Mouse (Mus musculus) liver, embryonic 16.5 days (tissue): ENCODE results near the gene Usp24. TPM values are rescaled to one million over a fixed set of nuclear protein-coding genes. Genes with fewer than 3 reads are reported as not detected.
"Not testable (repeated sequence)": the region's sequence is repeated elsewhere in the genome, so short reads cannot be mapped to it uniquely, and the experiment has no call there.

ENCODE experiments used
- ATAC-seq: fragments of 200-750 bp; cut with Nextera tagmentation; 2 replicates; pipeline ENCODE4 v1.8.0; 2017; ENCODE audit warnings: low read depth, mild to moderate bottlenecking, moderate number of reproducible peaks, moderate library complexity
- H3K27ac ChIP-seq: fragments of 300-500 bp; sonication (generic); 2 replicates; pipeline ENCODE4 v1.5.1; 2014; ENCODE audit warnings: mild to moderate bottlenecking, low read length
- H3K27me3 ChIP-seq: fragments of 300-500 bp; sonication (generic); 2 replicates; pipeline ENCODE4 v1.6.1; 2014; ENCODE audit warnings: low read depth, low read length, mixed read lengths; ENCODE audit not compliant: control insufficient read depth, insufficient read depth
- H3K36me3 ChIP-seq: fragments of 300-500 bp; sonication (generic); 2 replicates; pipeline ENCODE4 v1.6.1; 2014; ENCODE audit warnings: mild to moderate bottlenecking; ENCODE audit not compliant: control insufficient read depth, insufficient read depth
- H3K4me1 ChIP-seq: fragments of 300-500 bp; sonication (generic); 2 replicates; pipeline ENCODE4 v1.6.1; 2014; ENCODE audit warnings: low read depth, low read length, mixed read lengths; ENCODE audit not compliant: control insufficient read depth
- H3K4me2 ChIP-seq: fragments of 300-500 bp; sonication (generic); 2 replicates; pipeline ENCODE4 v1.6.1; 2014; ENCODE audit warnings: low read depth, low read length, mixed read lengths
- H3K4me3 ChIP-seq: fragments of 300-500 bp; sonication (generic); 2 replicates; pipeline ENCODE4 v1.5.1; 2014; ENCODE audit warnings: low read depth, mild to moderate bottlenecking, low read length
- H3K9ac ChIP-seq: fragments of 300-500 bp; sonication (generic); 2 replicates; pipeline ENCODE4 v1.6.1; 2014; ENCODE audit warnings: low read depth, low read length
- H3K9me3 ChIP-seq: fragments of 300-500 bp; sonication (generic); replicated peaks from 2 replicates; pipeline ENCODE4 v1.6.1; 2016; ENCODE audit warnings: low read length; ENCODE audit not compliant: control insufficient read depth
- WGBS: fragments of 180-500 bp; shearing (Covaris S2); extraction: QIAGEN DNeasy Blood & Tissue Kit; methylation state at CpG from one replicate; pipeline ENCODE4 v1.1.7; 2014; ENCODE audit not compliant: insufficient replicate concordance; 5-methylcytosine and 5-hydroxymethylcytosine counted together
- polyA plus RNA-seq: library from polyadenylated mRNA; unstranded; fragments of >200 nt; fragmentation: Nextera tagmentation; extraction: Ambion mirVana; gene quantifications from 2 replicates; pipeline ENCODE4 v1.2.1, GENCODE M21; 2015

The Usp24 gene
- polyA plus RNA-seq, 1 experiment from 2014 or later = 3.8 TPM

DNA sequence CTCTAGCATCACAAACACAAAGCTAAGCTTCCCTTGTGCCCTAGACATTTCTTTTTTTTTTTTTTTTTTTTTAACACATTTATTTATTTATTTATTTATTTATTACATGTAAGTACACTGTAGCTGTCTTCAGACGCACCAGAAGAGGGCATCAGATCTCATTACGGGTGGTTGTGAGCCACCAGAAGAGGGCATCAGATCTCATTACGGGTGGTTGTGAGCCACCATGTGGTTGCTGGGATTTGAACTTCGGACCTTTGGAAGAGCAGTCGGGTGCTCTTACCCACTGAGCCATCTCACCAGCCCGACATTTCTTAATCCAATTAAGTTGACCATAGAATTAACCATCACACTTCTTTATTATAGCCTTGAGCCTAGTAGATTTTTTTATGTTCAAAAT, 13.2 kb downstream of the Usp24 start:
- 60% methylated on average over 6 of the region's 6 CpGs for WGBS
- H3K27ac ChIP-seq, H3K4me2 ChIP-seq, H3K36me3 ChIP-seq, H3K4me3 ChIP-seq, ATAC-seq, H3K9ac ChIP-seq, H3K27me3 ChIP-seq, H3K9me3 ChIP-seq: not testable (repeated sequence)
- H3K4me1 ChIP-seq = peaks cover 58% of the 10 kb centered on the region

DNA sequence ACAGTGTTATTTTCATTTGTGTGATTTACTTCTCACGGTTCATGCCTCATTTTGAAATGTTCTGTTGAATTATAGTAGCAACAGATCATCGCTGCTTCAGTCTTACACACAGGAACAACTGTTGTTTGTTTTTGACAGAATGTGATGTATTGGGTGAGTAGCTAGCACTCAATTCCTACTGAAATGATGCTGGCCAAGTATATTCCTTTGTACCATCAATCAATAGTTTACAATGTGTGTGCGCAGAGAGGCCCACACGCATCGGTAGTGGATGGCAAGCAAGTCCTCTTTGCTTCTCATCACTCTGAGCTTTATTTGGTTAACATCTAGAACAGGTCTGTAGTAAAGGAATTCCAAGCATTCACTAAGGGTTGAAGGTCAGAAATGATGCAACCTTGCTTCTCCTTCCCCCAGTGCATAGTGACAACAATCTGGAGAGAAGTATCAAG, 14.4 kb downstream of the Usp24 start:
- no peak overlapping the region for H3K4me3 ChIP-seq
- peak overlapping the region; percentile 50 for H3K27ac ChIP-seq
- no peaks in the 10 kb centered on the region for H3K36me3 ChIP-seq
- 81% methylated on average over 5 of the region's 5 CpGs for WGBS
- no peaks in the 10 kb centered on the region for H3K27me3 ChIP-seq
- H3K4me2 ChIP-seq = no peak overlapping the region
- H3K9ac ChIP-seq = no peak overlapping the region
- H3K4me1 ChIP-seq = peaks cover 57% of the 10 kb centered on the region
- H3K9me3 ChIP-seq = no peaks in the 10 kb centered on the region
- ATAC-seq = 0 out of 2 replicates have a peak, but pooled peaks have one; percentile 12

DNA sequence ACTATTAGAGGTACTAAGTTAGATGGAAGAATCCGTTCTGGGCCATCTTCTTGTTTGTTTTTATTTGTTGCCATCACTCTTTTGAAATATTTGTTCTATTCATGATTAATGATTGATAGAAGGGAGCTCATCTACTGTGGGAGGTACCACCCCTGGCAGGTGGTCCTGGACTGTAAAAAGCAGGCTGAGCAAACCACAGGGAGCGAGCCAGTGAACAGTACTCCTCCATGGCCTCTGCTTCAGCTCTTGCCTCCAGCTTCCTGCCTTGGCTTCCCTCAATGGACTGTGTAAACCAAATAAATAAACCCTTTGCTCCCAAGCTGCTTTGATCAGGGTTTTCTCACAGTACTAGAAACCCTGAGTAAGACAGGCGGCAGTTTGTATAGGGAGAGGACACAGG, 17.1 kb downstream of the Usp24 start:
- H3K9ac ChIP-seq = no peak overlapping the region
- H3K27ac ChIP-seq = 0 out of 2 replicates have a peak overlapping the region, but pooled peaks have one; percentile 32
- peaks cover 45% of the 10 kb centered on the region for H3K4me1 ChIP-seq
- no peak overlapping the region for H3K4me2 ChIP-seq
- H3K4me3 ChIP-seq = no peak overlapping the region
- 68% methylated on average over 3 of the region's 3 CpGs for WGBS
- no peak for ATAC-seq
- no peaks in the 10 kb centered on the region for H3K36me3 ChIP-seq
- H3K27me3 ChIP-seq = no peaks in the 10 kb centered on the region
- H3K9me3 ChIP-seq = no peaks in the 10 kb centered on the region

DNA sequence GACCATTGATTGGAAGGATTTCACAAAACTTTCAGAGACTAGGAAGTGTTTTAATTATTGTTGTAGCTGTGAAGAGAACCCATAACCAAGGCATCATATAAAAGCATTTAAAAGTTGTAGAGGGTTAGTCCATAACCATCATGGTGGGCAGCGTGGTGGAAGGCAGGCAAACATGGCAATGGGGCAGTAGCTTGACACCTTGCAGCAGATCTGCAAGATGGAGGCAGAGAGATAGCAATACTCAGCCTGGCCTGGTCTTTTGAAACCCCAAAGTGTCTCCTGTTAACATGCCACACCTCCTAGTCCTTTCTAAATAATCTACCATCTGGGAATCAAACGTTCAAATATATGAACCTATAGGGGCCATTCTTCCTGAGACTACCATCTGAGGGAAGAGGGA, 17.6 kb downstream of the Usp24 start:
- H3K36me3 ChIP-seq = no peaks in the 10 kb centered on the region
- H3K9ac ChIP-seq = no peak overlapping the region
- H3K27me3 ChIP-seq = no peaks in the 10 kb centered on the region
- H3K4me2 ChIP-seq = no peak overlapping the region
- WGBS = 35% methylated on average over 2 of the region's 2 CpGs
- 0 out of 2 replicates have a peak overlapping the region, but pooled peaks have one; percentile 32 for H3K27ac ChIP-seq
- ATAC-seq = no peak
- H3K4me1 ChIP-seq = peaks cover 46% of the 10 kb centered on the region
- H3K9me3 ChIP-seq = no peaks in the 10 kb centered on the region
- no peak overlapping the region for H3K4me3 ChIP-seq

DNA sequence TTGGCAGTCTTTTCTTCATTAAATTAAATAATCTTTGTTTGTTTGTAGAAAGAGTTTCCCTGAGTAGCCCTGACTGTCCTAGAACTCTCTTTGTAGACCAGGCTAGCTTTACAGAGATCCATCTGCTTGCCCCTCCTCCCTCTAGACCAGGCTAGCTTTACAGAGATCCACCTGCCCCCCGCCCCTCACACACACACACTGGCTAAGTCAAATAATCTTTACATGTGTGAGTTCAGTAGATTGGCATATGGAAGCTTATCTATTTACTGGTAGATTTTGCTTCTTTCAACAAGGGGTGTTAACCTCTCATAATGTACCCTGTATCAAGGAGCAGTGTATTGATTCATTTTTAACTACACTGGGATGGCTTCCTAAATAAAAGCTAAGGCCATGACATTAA, 19.8 kb downstream of the Usp24 start:
- Histone ChIP-seq H3K4me3 (no peak overlapping the region), H3K9ac (no peak overlapping the region), H3K36me3 (no peaks in the 10 kb centered on the region), H3K4me2 (no peak overlapping the region), H3K9me3 (no peaks in the 10 kb centered on the region), H3K27me3 (no peaks in the 10 kb centered on the region), H3K4me1 (peaks cover 37% of the 10 kb centered on the region), H3K27ac (no peak overlapping the region)
- ATAC-seq = peak; percentile 32; the same call in 1 of the 2 replicates
- WGBS = 24% methylated on average over 1 of the region's 1 CpGs

DNA sequence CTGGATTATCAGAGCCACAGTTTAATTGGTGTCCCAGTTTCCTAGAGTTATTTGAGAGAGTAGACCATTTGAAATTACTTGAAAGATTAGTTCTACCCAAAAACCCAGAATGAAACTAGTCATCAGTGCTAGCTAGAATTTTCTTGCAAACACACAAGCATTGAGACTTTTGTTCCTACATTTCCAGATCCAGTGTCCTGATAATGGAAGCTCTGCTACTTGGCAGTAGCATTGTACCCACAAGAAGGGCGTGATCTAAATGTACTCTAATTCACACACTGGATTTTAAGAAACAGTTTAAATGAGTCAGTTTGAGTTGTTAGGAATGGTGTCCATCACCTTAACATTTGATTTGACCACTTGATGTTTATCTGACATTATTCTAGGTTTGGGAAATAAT, 31.7 kb downstream of the Usp24 start:
- H3K4me1 ChIP-seq = no peaks in the 10 kb centered on the region
- no peak overlapping the region for H3K27ac ChIP-seq
- WGBS = 72% methylated on average over 1 of the region's 1 CpGs
- H3K4me3 ChIP-seq = no peak overlapping the region
- ATAC-seq = no peak
- peaks cover 21% of the 10 kb centered on the region for H3K36me3 ChIP-seq
- no peak overlapping the region for H3K9ac ChIP-seq
- H3K9me3 ChIP-seq = no peaks in the 10 kb centered on the region
- no peaks in the 10 kb centered on the region for H3K27me3 ChIP-seq
- H3K4me2 ChIP-seq = no peak overlapping the region

DNA sequence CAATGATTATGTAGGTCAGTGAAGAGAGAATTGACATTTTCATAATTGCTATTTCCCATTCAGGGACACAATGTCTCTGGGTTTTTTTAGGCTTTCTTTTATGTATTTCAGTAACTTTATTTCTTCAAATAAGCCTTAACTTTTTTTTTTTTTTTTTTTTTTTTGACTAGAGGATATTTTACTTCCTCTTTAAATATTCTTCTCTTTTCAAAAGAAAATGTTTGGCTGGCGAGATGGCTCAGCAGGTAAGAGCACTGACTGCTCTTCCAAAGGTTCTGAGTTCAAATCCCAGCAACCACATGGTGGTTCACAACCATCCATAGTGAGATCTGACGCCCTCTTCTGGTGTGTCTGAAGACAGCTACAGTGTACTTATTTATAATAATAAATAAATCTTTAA, 39.0 kb downstream of the Usp24 start:
- H3K4me2 ChIP-seq, H3K27ac ChIP-seq, H3K27me3 ChIP-seq, H3K9ac ChIP-seq, H3K4me1 ChIP-seq, ATAC-seq, H3K9me3 ChIP-seq, H3K4me3 ChIP-seq: not testable (repeated sequence)
- H3K36me3 ChIP-seq = peaks cover 35% of the 10 kb centered on the region
- WGBS = 60% methylated on average over 2 of the region's 2 CpGs

DNA sequence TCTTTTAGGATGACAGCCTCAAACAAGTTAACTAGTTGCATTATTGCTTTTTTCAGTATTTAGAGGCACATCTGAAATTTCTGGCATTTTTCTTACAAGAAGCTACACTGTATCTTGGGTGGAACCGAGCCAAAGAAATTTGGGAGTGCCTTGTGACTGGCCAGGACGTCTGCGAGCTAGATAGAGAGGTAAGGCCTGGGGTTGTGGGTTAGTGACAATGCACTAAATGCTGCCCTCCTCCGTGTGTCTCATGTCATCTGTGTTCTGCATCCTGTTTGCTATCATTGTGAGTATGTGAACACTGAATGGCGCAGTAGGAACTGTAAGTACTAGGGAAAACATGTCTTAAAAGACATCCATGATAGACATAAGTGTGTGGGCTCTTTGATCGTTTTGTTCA, 54.0 kb downstream of the Usp24 start:
- Histone ChIP-seq H3K4me1 (no peaks in the 10 kb centered on the region), H3K27me3 (no peaks in the 10 kb centered on the region), H3K4me2 (no peak overlapping the region), H3K4me3 (no peak overlapping the region), H3K9me3 (no peaks in the 10 kb centered on the region), H3K27ac (no peak overlapping the region), H3K9ac (no peak overlapping the region), H3K36me3 (peaks cover 39% of the 10 kb centered on the region)
- no peak for ATAC-seq
- WGBS = 62% methylated on average over 6 of the region's 6 CpGs

DNA sequence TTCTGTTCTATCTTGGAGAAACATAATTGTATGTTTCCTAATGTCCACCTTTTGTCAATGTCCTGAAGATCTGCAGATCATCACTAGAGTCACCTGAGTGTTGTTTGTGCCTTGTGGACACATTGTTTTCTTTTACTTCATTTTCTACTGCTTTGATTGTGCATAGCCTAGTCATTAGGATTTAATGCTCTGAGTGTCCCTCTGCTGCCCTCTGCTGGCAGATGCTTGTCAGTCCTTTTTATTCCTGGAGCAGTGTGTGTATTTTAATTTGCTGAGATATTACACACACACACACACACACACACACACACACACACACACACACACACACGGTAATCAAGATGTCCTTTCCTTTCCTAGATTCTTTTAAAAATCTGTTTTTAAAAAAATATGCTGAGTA, 59.8 kb downstream of the Usp24 start:
- no peaks in the 10 kb centered on the region for H3K4me1 ChIP-seq
- WGBS = 15% methylated on average over 1 of the region's 1 CpGs
- no peak overlapping the region for H3K4me2 ChIP-seq
- peaks cover 51% of the 10 kb centered on the region for H3K36me3 ChIP-seq
- H3K4me3 ChIP-seq = no peak overlapping the region
- no peaks in the 10 kb centered on the region for H3K9me3 ChIP-seq
- H3K9ac ChIP-seq = no peak overlapping the region
- no peak for ATAC-seq
- H3K27ac ChIP-seq = no peak overlapping the region
- H3K27me3 ChIP-seq = no peaks in the 10 kb centered on the region
